Mouse (Mus musculus) kidney, postnatal 0 days (tissue): ENCODE results near the gene Grm6. TPM values are rescaled to one million over a fixed set of nuclear protein-coding genes. Genes with fewer than 3 reads are reported as not detected.

Source experiments
- ATAC-seq: fragments of 200-750 bp; cut with Nextera tagmentation; replicated peaks from 2 replicates; pipeline ENCODE4 v1.8.0; 2017; ENCODE audit warnings: low read depth, moderate number of reproducible peaks, moderate TSS enrichment, moderate library complexity; ENCODE audit not compliant: low FRiP score
- DNase-seq: peaks from one replicate; pipeline ENCODE4 v3.0.0-alpha.2; 2016; ENCODE audit warnings: low spot score
- H3K27ac ChIP-seq: fragments of 300-500 bp; sonication (generic); 2 replicates; pipeline ENCODE4 v1.5.1; 2014; ENCODE audit warnings: mild to moderate bottlenecking
- H3K27me3 ChIP-seq: fragments of 300-500 bp; sonication (generic); 2 replicates; pipeline ENCODE4 v1.6.1; 2014; ENCODE audit warnings: low read length, mixed read lengths; ENCODE audit not compliant: insufficient read depth
- H3K36me3 ChIP-seq: fragments of 300-500 bp; sonication (generic); 2 replicates; pipeline ENCODE4 v1.6.1; 2014; ENCODE audit warnings: low read length, mixed read lengths; ENCODE audit not compliant: insufficient read depth
- H3K4me1 ChIP-seq: fragments of 300-500 bp; sonication (generic); replicated peaks from 2 replicates; pipeline ENCODE4 v1.6.1; 2014; ENCODE audit warnings: antibody characterized with exemption, low read length, mixed read lengths; ENCODE audit not compliant: insufficient read depth
- H3K4me2 ChIP-seq: fragments of 300-500 bp; sonication (generic); 2 replicates; pipeline ENCODE4 v1.6.1; 2014; ENCODE audit warnings: mild to moderate bottlenecking, low read length, moderate library complexity, mixed read lengths
- H3K4me3 ChIP-seq: fragments of 300-500 bp; sonication (generic); replicated peaks from 2 replicates; pipeline ENCODE4 v1.5.1; 2014; ENCODE audit warnings: low read depth, low read length
- H3K9ac ChIP-seq: fragments of 300-500 bp; sonication (generic); 2 replicates; pipeline ENCODE4 v1.6.1; 2014; ENCODE audit warnings: low read depth, low read length
- H3K9me3 ChIP-seq: fragments of 300-500 bp; sonication (generic); replicated peaks from 2 replicates; pipeline ENCODE4 v1.6.1; 2016; ENCODE audit warnings: low read length, inconsistent platforms, mixed read lengths
- CTCF ChIP-seq: IDR thresholded peaks from 2 replicates; pipeline ENCODE4 v1.5.1; 2016; ENCODE audit warnings: antibody characterized with exemption, low read depth, mild to moderate bottlenecking, moderate library complexity
- WGBS: fragments of 180-500 bp; shearing (Covaris S2); extraction: QIAGEN DNeasy Blood & Tissue Kit; methylation state at CpG from one replicate; pipeline ENCODE4 v1.1.7; 2014; 5-methylcytosine and 5-hydroxymethylcytosine counted together
- polyA plus RNA-seq: library from polyadenylated mRNA; unstranded; fragments of >200 nt; fragmentation: Nextera tagmentation; extraction: Ambion mirVana; gene quantifications from 2 replicates; pipeline ENCODE4 v1.2.1, GENCODE M21; 2015

Grm6 gene
- not detected in 2 replicates for polyA plus RNA-seq

DNA sequence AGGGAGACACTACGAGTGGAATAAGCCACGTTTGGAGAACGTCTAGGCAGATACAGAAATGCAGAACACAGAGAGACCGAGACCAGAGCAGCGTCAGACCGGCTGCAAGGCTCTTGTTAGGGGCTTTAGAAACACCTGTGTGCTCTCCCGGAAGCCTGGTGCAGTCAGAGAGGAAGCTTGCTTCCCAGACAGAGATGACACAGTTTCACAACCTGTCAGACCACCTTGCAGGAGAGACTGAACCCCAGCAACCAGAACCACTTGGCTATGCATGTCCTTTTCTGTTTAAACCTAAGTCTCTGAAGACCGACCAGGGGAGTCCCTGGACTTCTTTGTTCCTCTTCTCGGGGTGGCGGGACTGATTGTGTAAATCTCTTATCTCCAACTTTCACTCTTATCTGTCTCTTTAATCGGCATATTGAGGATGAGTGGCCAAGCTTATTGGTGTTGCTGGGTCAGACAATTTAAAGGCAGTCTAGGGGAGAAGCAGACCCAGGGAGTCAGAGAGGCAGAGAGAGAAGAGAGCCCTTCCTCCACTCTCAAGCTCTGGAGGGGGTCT, at the start of gene Grm6:
Gene Grm6, plus strand, starts transcription at position 509 of the 559 bp plus-strand sequence.
- Histone ChIP-seq H3K4me1 (peaks cover 16% of the 10 kb centered on the region; the same call in 1 of the 2 replicates), H3K4me3 (peak within 1 kb of the TSS; percentile 40), H3K9me3 (no peaks in the 10 kb centered on the region), H3K27ac (no peak within 1 kb of the TSS), H3K4me2 (peak within 1 kb of the TSS; percentile 71), H3K9ac (0 out of 2 replicates have a peak within 1 kb of the TSS, but pooled peaks have one; percentile 31), H3K36me3 (no peaks in the 10 kb centered on the region), H3K27me3 (peaks cover 35% of the 10 kb centered on the region)
- ATAC-seq (no peak), DNase-seq (no peak)
- no peak for TF ChIP-seq CTCF
- 1% methylated on average over 11 of the region's 11 CpGs for WGBS

DNA sequence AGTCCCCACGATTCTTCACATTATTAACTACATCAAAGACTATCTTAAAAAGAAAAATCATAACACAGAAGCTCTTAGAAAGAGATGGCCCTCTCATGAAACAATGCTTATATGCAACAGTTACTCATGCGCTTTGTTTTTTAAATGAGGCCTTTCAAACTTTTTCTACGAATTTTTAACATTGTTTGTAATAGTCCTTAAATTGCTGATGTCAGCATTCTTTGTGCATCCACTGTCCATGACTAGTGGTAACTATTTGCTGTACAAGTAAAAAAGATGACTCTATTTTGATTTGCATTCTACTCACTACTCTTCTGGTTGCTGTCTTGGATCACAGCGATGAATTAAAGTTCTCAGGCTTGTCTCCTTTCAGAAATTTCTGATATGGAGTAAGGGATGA, 36.3 kb upstream of the Grm6 start:
- Histone ChIP-seq H3K36me3 (peaks cover 30% of the 10 kb centered on the region), H3K4me3 (no peak overlapping the region), H3K4me2 (no peak overlapping the region), H3K4me1 (no peaks in the 10 kb centered on the region), H3K27ac (no peak overlapping the region), H3K9ac (no peak overlapping the region), H3K27me3 (no peaks in the 10 kb centered on the region), H3K9me3 (peaks cover 18% of the 10 kb centered on the region; the same call in 1 of the 2 replicates)
- DNase-seq (no peak), ATAC-seq (no peak)
- WGBS: 96% methylated on average over 4 of the region's 4 CpGs
- TF ChIP-seq CTCF: no peak

DNA sequence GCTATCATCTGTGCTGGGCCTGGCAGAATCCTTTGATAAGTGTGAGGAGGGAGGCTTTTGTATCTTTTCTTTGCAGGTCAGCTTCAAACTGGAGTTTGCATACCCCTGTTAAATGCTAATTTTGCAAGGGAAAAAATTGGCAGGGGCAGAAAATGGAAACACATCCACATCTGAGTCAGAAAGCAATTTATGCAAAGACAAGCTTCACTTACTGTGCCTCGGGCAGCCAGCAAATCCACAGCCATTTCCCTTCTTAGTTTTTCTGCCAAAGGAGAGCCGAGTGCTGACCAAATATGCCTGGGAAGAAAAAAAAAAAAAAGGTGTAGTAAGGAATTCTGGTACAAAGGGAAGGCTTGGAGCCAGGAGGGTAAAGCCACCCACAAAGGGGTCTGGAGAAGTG, 24.3 kb upstream of the Grm6 start:
- Histone ChIP-seq H3K4me1 (peaks cover 4% of the 10 kb centered on the region; the same call in 1 of the 2 replicates), H3K27me3 (no peaks in the 10 kb centered on the region), H3K27ac (no peak overlapping the region), H3K36me3 (peaks cover 8% of the 10 kb centered on the region; the same call in 1 of the 2 replicates), H3K9ac (no peak overlapping the region), H3K9me3 (no peaks in the 10 kb centered on the region), H3K4me2 (0 out of 2 replicates have a peak overlapping the region, but pooled peaks have one; percentile 3), H3K4me3 (no peak overlapping the region)
- 40% methylated on average over 2 of the region's 2 CpGs for WGBS
- DNase-seq (no peak), ATAC-seq (no peak)
- TF ChIP-seq CTCF: no peak

DNA sequence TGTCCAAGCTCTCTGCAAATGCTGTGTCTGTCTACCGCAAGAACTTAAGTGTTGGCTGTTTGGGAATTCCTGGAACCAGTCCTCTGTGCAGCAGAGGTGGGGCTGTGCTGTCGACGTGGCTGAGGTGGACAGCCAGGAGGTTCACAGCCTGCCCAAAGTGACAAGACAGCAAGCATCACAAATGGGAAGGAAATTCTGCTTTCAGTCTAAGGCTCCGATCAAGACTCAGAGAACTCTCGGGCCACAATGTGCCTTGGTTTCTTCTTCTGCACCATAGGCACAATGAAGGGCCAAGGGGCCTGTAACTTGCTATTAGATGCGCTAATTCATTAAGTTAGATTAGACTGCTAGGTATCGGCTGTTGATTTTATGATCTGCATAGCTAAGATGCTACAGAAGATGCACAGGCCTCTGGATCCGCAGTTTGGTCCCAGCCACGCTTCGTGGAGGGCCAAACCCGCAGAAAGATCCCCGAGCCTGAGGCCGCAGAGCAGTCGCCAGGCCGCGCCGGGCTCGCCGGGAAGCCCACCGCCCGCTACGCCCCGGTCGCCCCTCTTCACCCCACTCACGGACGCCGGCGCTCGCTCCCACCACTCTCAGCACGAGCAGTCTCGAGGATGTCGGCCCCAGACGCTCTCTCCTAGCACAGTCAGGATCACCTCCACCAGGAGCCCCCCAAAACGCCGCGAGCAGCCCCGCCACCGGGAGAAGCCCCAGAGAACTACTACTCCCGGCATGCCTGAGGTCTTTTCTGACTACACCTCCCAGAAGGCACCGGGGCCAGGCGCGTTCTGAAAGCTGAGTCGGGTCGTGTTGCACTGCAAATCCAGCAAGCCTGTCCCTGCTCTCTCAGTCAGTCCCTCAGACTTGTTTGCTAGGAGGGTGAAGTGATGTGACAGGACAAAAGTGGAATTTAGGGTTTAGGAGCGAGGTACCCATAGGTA, 23.2 kb upstream of the Grm6 start, which contains the start of gene Zfp354c:
Gene Zfp354c, minus strand, starts transcription at position 715 of the 944 bp plus-strand sequence.
- Histone ChIP-seq H3K27me3 (no peaks in the 10 kb centered on the region), H3K4me3 (peak within 1 kb of the TSS; percentile 96), H3K9ac (peak within 1 kb of the TSS; percentile 91), H3K9me3 (no peaks in the 10 kb centered on the region), H3K4me2 (peak within 1 kb of the TSS; percentile 79), H3K4me1 (peaks cover 4% of the 10 kb centered on the region; the same call in 1 of the 2 replicates), H3K36me3 (peaks cover 8% of the 10 kb centered on the region; the same call in 1 of the 2 replicates), H3K27ac (peak within 1 kb of the TSS; percentile 47; the same call in 1 of the 2 replicates)
- ATAC-seq (peak; percentile 89), DNase-seq (peak; percentile 94)
- under 1% methylated on average over 45 of the region's 45 CpGs for WGBS
- no peak for TF ChIP-seq CTCF

DNA sequence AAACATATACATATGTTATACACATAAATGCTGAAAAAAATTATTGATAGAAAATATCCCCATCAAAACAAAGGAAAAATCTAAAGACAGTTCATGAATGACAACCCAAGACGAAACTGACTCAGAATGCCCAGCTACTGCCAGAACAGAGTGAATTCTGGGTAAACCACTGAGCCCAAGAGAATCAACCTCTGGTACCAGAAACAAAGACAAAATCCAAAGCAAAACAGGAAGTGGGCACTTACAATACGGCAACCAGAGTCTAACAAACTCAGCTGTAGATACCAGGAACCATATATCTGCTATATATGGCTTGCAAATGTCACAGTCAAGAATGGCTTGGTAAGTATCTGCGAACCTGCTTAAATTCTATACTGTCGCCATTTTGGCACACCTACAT, 14.8 kb upstream of the Grm6 start:
- no peak for DNase-seq
- WGBS: 88% methylated on average over 4 of the region's 4 CpGs
- no peak for ATAC-seq
- Histone ChIP-seq H3K36me3 (no peaks in the 10 kb centered on the region), H3K9ac (no peak overlapping the region), H3K27ac (no peak overlapping the region), H3K4me3 (no peak overlapping the region), H3K4me1 (no peaks in the 10 kb centered on the region; the same call in 1 of the 2 replicates), H3K9me3 (0 out of 2 replicates have a peak, but pooled peaks cover 3% of the 10 kb centered on the region), H3K4me2 (no peak overlapping the region), H3K27me3 (no peaks in the 10 kb centered on the region)
- TF ChIP-seq CTCF: no peak

DNA sequence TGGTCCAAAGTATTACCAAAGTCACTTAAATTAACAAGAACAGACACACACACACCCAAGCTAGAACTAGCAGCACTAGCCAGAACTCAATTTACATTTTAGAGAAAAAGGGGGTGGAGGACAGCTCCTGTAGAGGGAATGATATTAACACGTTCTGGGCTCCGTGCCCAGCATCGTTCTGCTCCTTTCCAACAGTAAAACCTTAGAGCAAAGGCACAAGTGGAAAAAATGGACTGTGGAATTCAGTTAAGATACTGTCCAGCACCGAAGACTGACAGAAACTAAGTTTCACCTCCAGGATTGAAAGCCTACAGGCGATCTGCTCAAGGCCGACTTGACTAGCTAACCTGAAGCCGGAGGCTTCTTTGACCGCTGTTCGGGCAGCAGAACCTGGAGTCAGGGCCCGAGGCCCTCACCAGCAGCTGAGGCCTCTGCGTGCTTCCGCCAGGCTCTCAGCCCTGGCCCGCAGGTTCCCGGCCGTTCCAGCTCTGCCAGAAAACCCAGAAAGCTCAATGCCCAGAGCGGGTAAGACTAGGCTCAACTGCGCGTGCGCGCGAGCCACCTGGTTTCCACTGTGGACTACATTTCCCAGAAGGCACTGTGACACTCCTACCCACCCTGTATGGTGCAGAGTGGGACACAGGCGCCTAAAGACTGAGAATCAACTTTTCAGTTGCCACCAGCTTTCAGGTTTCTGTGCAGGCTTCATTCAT, 9.3 kb upstream of the Grm6 start, which contains the start of gene Zfp879:
Gene Zfp879, minus strand, starts transcription at position 530 of the 713 bp plus-strand sequence.
- Histone ChIP-seq H3K27me3 (no peaks in the 10 kb centered on the region), H3K27ac (peak within 1 kb of the TSS; percentile 79), H3K4me3 (peak within 1 kb of the TSS; percentile 35), H3K9ac (peak within 1 kb of the TSS; percentile 60), H3K9me3 (no peaks in the 10 kb centered on the region), H3K36me3 (no peaks in the 10 kb centered on the region), H3K4me1 (no peaks in the 10 kb centered on the region; the same call in none of the 2 replicates), H3K4me2 (peak within 1 kb of the TSS; percentile 66)
- DNase-seq: peak; percentile 94
- 15% methylated on average over 22 of the region's 22 CpGs for WGBS
- peak; percentile 89 for ATAC-seq
- no peak for TF ChIP-seq CTCF
